Mouse (Mus musculus) liver, embryonic 16.5 days (tissue): ENCODE measurements around the gene Spata13. TPM values are rescaled to one million over a fixed set of nuclear protein-coding genes. Genes with fewer than 3 reads are reported as not detected.
A peak's percentile ranks its signal among the peaks of the same experiment; 100 is the strongest.

Experiments used
- ATAC-seq: fragments of 200-750 bp; cut with Nextera tagmentation; 2 replicates; pipeline ENCODE4 v1.8.0; 2017; ENCODE audit warnings: low read depth, mild to moderate bottlenecking, moderate number of reproducible peaks, moderate library complexity
- H3K27ac ChIP-seq: fragments of 300-500 bp; sonication (generic); 2 replicates; pipeline ENCODE4 v1.5.1; 2014; ENCODE audit warnings: mild to moderate bottlenecking, low read length
- H3K27me3 ChIP-seq: fragments of 300-500 bp; sonication (generic); 2 replicates; pipeline ENCODE4 v1.6.1; 2014; ENCODE audit warnings: low read depth, low read length, mixed read lengths; ENCODE audit not compliant: control insufficient read depth, insufficient read depth
- H3K36me3 ChIP-seq: fragments of 300-500 bp; sonication (generic); 2 replicates; pipeline ENCODE4 v1.6.1; 2014; ENCODE audit warnings: mild to moderate bottlenecking; ENCODE audit not compliant: control insufficient read depth, insufficient read depth
- H3K4me1 ChIP-seq: fragments of 300-500 bp; sonication (generic); 2 replicates; pipeline ENCODE4 v1.6.1; 2014; ENCODE audit warnings: low read depth, low read length, mixed read lengths; ENCODE audit not compliant: control insufficient read depth
- H3K4me2 ChIP-seq: fragments of 300-500 bp; sonication (generic); 2 replicates; pipeline ENCODE4 v1.6.1; 2014; ENCODE audit warnings: low read depth, low read length, mixed read lengths
- H3K4me3 ChIP-seq: fragments of 300-500 bp; sonication (generic); 2 replicates; pipeline ENCODE4 v1.5.1; 2014; ENCODE audit warnings: low read depth, mild to moderate bottlenecking, low read length
- H3K9ac ChIP-seq: fragments of 300-500 bp; sonication (generic); 2 replicates; pipeline ENCODE4 v1.6.1; 2014; ENCODE audit warnings: low read depth, low read length
- H3K9me3 ChIP-seq: fragments of 300-500 bp; sonication (generic); replicated peaks from 2 replicates; pipeline ENCODE4 v1.6.1; 2016; ENCODE audit warnings: low read length; ENCODE audit not compliant: control insufficient read depth
- WGBS: fragments of 180-500 bp; shearing (Covaris S2); extraction: QIAGEN DNeasy Blood & Tissue Kit; methylation state at CpG from one replicate; pipeline ENCODE4 v1.1.7; 2014; ENCODE audit not compliant: insufficient replicate concordance; 5-methylcytosine and 5-hydroxymethylcytosine counted together
- polyA plus RNA-seq: library from polyadenylated mRNA; unstranded; fragments of >200 nt; fragmentation: Nextera tagmentation; extraction: Ambion mirVana; gene quantifications from 2 replicates; pipeline ENCODE4 v1.2.1, GENCODE M21; 2015

The Spata13 gene
- polyA plus RNA-seq, 1 experiment from 2014 or later = 21.5 TPM

DNA sequence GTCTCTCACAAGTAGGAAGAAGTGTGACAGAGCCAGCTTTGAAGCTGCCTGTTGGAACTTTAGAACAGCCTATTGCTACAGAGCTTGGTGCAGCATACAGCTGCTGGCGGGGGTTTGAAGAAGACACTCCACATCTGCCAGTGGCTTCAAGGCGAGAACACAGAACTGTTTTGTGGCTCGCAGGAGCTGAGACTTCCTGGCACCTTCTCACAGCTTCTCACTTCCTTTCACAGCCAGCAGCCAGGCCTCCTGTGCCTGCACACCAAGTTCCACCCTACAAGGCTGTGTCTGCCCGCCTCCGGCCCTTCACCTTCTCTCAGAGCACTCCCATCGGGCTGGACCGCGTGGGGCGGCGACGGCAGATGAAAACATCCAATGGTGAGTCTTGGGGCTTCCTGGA lies 75.4 kb downstream of the Spata13 start:
- H3K9ac ChIP-seq = no peak overlapping the region
- H3K4me2 ChIP-seq = no peak overlapping the region
- H3K36me3 ChIP-seq = no peaks in the 10 kb centered on the region
- H3K27me3 ChIP-seq = no peaks in the 10 kb centered on the region
- no peak overlapping the region for H3K4me3 ChIP-seq
- no peaks in the 10 kb centered on the region for H3K9me3 ChIP-seq
- 28% methylated on average over 11 of the region's 11 CpGs for WGBS
- no peak for ATAC-seq
- no peak overlapping the region; the same call in 1 of the 2 replicates for H3K27ac ChIP-seq
- H3K4me1 ChIP-seq = peaks cover 10% of the 10 kb centered on the region

GRCm38 (mm10) chr14:60709749-60710148 lies 75.9 kb downstream of the Spata13 start:
- Histone ChIP-seq H3K27ac (no peak overlapping the region; the same call in 1 of the 2 replicates), H3K9ac (no peak overlapping the region), H3K27me3 (no peaks in the 10 kb centered on the region), H3K4me3 (no peak overlapping the region), H3K9me3 (no peaks in the 10 kb centered on the region), H3K36me3 (no peaks in the 10 kb centered on the region), H3K4me1 (peaks cover 4% of the 10 kb centered on the region), H3K4me2 (no peak overlapping the region)
- ATAC-seq = no peak
- WGBS = 64% methylated on average over 8 of the region's 8 CpGs

DNA sequence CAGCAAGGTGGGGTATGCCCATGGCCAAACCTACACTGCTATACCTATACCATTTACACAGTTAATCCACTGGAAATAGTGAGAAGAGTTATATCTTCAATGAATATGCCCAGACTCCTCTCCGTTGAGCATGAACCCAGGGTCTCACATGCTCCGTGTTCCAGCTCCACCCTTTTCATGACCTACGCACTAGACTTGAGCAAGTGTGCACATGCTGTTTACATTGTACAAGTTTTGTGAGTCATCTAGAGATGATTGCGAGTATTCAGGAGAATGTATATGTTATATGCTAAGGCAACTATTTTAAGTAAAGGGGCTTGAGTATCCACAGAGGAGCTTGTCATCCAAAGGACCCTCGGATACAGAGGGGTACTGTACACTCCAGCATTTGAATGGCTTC lies 77.4 kb downstream of the Spata13 start:
- no peak overlapping the region for H3K4me2 ChIP-seq
- no peak overlapping the region for H3K4me3 ChIP-seq
- no peaks in the 10 kb centered on the region for H3K27me3 ChIP-seq
- no peaks in the 10 kb centered on the region for H3K9me3 ChIP-seq
- no peak overlapping the region for H3K9ac ChIP-seq
- WGBS = 69% methylated on average over 5 of the region's 5 CpGs
- H3K36me3 ChIP-seq = no peaks in the 10 kb centered on the region
- H3K27ac ChIP-seq = no peak overlapping the region
- ATAC-seq = no peak
- H3K4me1 ChIP-seq = no peaks in the 10 kb centered on the region

GRCm38 (mm10) chr14:60711590-60712288 lies 77.9 kb downstream of the Spata13 start:
- Histone ChIP-seq H3K27me3 (no peaks in the 10 kb centered on the region), H3K4me2 (no peak overlapping the region), H3K36me3 (no peaks in the 10 kb centered on the region), H3K4me3 (no peak overlapping the region), H3K9ac (no peak overlapping the region), H3K27ac (no peak overlapping the region), H3K9me3 (no peaks in the 10 kb centered on the region), H3K4me1 (no peaks in the 10 kb centered on the region)
- ATAC-seq = no peak
- 54% methylated on average over 6 of the region's 6 CpGs for WGBS

- no peaks in the 10 kb centered on the region for H3K36me3 ChIP-seq
- no peaks in the 10 kb centered on the region for H3K9me3 ChIP-seq
- no peak overlapping the region for H3K9ac ChIP-seq
- H3K27me3 ChIP-seq = no peaks in the 10 kb centered on the region
- no peak overlapping the region for H3K4me3 ChIP-seq
- H3K4me1 ChIP-seq = no peaks in the 10 kb centered on the region
- 65% methylated on average over 11 of the region's 11 CpGs for WGBS
- no peak overlapping the region for H3K27ac ChIP-seq
- no peak for ATAC-seq
- no peak overlapping the region for H3K4me2 ChIP-seq
Measured at GRCm38 (mm10) chr14:60712289-60712830, 78.6 kb downstream of the Spata13 start.

DNA sequence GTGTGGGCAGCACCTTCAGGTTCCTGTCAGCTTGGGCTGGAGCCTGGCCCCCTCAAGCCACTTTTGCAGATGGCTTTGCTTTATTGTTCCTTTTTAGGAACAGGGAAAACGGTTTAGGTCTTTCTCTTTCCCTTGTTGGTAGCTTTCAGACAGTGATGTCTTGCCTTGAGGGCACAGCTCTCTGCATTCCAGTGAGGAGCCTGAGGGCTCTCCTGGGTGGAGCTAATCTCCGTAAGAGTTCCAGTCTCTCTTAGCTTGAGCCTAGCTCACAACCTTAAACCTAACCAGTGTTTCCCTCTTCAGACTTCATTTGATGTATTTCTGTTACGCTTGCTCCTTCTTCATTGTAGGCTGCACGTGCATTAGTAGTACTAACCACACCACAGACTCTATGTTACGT lies 81.9 kb downstream of the Spata13 start:
- no peak for ATAC-seq
- no peak overlapping the region for H3K4me3 ChIP-seq
- H3K36me3 ChIP-seq = no peaks in the 10 kb centered on the region
- WGBS = 75% methylated on average over 5 of the region's 5 CpGs
- no peaks in the 10 kb centered on the region for H3K9me3 ChIP-seq
- no peak overlapping the region for H3K9ac ChIP-seq
- no peaks in the 10 kb centered on the region; the same call in 1 of the 2 replicates for H3K4me1 ChIP-seq
- H3K27me3 ChIP-seq = no peaks in the 10 kb centered on the region
- no peak overlapping the region for H3K4me2 ChIP-seq
- H3K27ac ChIP-seq = no peak overlapping the region

GRCm38 (mm10) chr14:60721304-60721703 lies 87.5 kb downstream of the Spata13 start:
- no peak overlapping the region for H3K9ac ChIP-seq
- 21% methylated on average over 8 of the region's 8 CpGs for WGBS
- H3K27me3 ChIP-seq = no peaks in the 10 kb centered on the region
- peak; percentile 35 for ATAC-seq
- H3K4me1 ChIP-seq = peaks cover 6% of the 10 kb centered on the region
- H3K4me3 ChIP-seq = no peak overlapping the region
- no peaks in the 10 kb centered on the region for H3K36me3 ChIP-seq
- peak overlapping the region; percentile 52; the same call in 1 of the 2 replicates for H3K27ac ChIP-seq
- H3K9me3 ChIP-seq = no peaks in the 10 kb centered on the region
- peak overlapping the region; percentile 12; the same call in 1 of the 2 replicates for H3K4me2 ChIP-seq

- Histone ChIP-seq H3K4me3 (no peak overlapping the region), H3K9me3 (no peaks in the 10 kb centered on the region), H3K27me3 (no peaks in the 10 kb centered on the region), H3K4me1 (peaks cover 6% of the 10 kb centered on the region), H3K4me2 (peak overlapping the region; percentile 12; the same call in 1 of the 2 replicates), H3K27ac (peak overlapping the region; percentile 52; the same call in 1 of the 2 replicates), H3K36me3 (no peaks in the 10 kb centered on the region), H3K9ac (no peak overlapping the region)
- ATAC-seq = no peak
- 25% methylated on average over 3 of the region's 3 CpGs for WGBS
Measured at GRCm38 (mm10) chr14:60721938-60722337, 88.1 kb downstream of the Spata13 start.

DNA sequence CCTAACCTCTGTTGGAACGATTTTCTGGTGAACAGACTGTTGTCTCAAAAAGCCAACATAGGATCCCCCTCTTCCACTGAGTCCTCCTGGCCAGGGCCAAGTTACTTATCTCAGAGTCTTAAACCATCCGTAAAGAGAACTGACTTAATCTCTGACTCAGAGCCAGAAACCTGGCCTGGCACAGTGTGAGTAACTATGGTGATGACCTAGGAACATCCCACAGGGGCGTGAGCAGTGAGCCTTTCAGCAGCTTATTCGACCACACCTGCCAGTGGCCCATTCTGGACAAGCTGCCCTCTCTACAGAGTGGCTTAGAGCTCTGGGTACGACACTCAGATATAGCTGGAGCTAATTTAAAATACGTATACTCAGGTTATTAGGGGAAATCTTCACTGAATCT lies 92.3 kb downstream of the Spata13 start:
- 50% methylated on average over 6 of the region's 6 CpGs for WGBS
- Histone ChIP-seq H3K9me3 (no peaks in the 10 kb centered on the region), H3K4me3 (no peak overlapping the region), H3K4me1 (peaks cover 4% of the 10 kb centered on the region), H3K27ac (no peak overlapping the region), H3K27me3 (no peaks in the 10 kb centered on the region), H3K9ac (no peak overlapping the region), H3K4me2 (no peak overlapping the region), H3K36me3 (no peaks in the 10 kb centered on the region)
- no peak for ATAC-seq
